Mouse (Mus musculus) adrenal gland, postnatal 25 days (tissue): ENCODE results near the gene 2310050C09Rik. TPM values are rescaled to one million over a fixed set of nuclear protein-coding genes. Genes with fewer than 3 reads are reported as not detected.
A peak's percentile ranks its signal among the peaks of the same experiment; 100 is the strongest.

Experiments used
- DNase-seq: peaks from one replicate; pipeline ENCODE4 v3.0.0; 2021; ENCODE audit warnings: mixed read lengths
- long read RNA-seq: library from polyadenylated mRNA; stranded (forward); transcript quantifications from one replicate; pipeline ENCODE4 v2.0.0, GENCODE M21; 2021
- total RNA-seq: library from RNA; stranded (reverse); gene quantifications from 2 replicates; pipeline ENCODE4 v1.2.3, GENCODE M21; 2021

The 2310050C09Rik gene
- total RNA-seq: not detected in 2 replicates
- long read RNA-seq: 0 reads

DNA sequence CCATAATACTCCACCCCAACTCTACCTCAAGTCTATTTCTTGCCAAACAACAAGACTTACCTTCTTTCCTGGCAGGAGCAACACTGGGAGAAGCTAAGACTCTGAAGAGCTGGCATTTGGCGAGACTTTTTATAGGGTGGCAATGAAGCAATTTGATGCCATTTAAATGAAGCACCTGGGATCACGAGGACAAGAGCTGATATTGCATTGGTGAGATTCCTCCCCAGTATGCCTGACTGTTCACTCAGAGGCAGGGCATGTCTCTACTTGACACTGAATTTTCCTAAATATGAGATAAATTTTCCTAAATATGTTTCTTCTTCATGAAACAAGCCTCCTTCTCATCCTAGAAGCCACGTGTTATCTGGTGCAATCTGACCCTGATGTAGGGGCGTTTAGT, at the start of gene 2310050C09Rik:
Gene 2310050C09Rik (minus strand): TSS at position 101 of the 400 bp plus-strand sequence.
- no peak for DNase-seq

GRCm38 (mm10) chr3:92907571-92907970, 37.6 kb upstream of the 2310050C09Rik start:
- no peak for DNase-seq

DNA sequence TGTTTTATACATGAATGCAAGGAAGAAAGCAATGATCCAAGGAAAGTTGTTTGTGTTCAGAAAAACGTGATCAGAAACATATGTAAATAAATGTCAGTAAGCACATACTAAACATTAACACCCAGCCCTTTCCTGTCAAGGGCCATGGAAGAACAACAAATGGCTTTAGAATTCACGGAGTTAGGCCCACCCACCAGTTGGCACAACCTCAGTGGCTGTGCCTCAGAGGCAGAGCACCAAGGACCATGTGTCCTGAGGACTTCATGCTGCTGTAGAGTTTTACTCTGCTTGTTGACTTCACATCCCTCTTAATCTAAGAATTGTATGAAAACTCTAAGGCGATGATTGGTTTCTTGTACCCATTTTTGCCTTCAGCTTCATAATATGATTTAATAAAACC, 35.2 kb upstream of the 2310050C09Rik start:
- no peak for DNase-seq

GRCm38 (mm10) chr3:92903640-92904039, 33.6 kb upstream of the 2310050C09Rik start:
- DNase-seq: no peak

GRCm38 (mm10) chr3:92902992-92903391, 33.0 kb upstream of the 2310050C09Rik start:
- DNase-seq: peak; percentile 37

- no peak for DNase-seq
Observed at GRCm38 (mm10) chr3:92894489-92894888, 24.5 kb upstream of the 2310050C09Rik start.

- DNase-seq: no peak
Observed at GRCm38 (mm10) chr3:92894063-92894462, 24.0 kb upstream of the 2310050C09Rik start.

DNA sequence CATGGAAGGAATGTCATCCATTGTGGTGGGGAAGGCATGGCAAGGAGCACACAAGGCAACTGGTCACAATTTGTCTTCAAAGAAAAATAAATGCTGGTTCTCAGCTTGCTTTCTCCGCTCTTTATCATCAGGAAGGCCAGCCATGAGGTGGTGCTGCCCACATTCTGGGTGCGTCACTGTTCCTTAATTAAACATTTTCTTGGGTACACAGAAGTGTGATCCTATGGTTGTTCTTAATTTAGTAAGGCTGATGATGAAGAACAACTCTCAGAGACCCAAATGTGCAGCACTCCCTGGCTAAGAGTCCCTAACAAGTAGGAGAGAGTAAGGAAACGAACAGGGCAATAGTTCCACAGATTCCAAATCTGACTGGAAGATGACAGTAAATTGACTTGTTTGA, 4.2 kb upstream of the 2310050C09Rik start:
- DNase-seq: no peak

GRCm38 (mm10) chr3:92851186-92851585, 18.8 kb downstream of the 2310050C09Rik start, which contains the start of gene Lce1l:
Lce1l (minus strand) TSS chr3:92851286.
- DNase-seq: no peak

- DNase-seq: no peak
Observed at GRCm38 (mm10) chr3:92827108-92827507, 42.9 kb downstream of the 2310050C09Rik start, which contains the start of gene Kprp. Kprp (minus strand) TSS chr3:92827247.

DNA sequence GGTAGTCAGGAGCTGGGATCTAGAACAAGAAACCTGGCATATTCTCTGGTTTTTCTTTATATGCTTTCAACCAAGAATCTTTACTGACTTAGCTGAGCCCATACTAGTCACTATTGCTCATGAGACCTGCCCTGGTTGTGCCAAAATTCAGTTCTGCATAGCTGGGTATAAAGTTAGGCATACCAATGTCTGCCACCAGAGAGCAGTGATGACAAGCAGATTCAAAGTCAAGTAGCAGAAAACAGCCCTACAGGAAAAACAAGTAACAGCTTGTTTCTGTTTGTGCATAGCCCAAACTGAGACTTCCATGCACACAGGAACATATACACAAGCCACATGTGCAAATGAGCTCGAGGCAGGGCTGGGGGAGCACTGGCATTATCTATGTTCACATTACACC, 44.2 kb downstream of the 2310050C09Rik start:
- DNase-seq: no peak

Other genes starting within 250 kb of the 2310050C09Rik start
- gene Lce6a, start 248.6 kb downstream of the 2310050C09Rik start, total RNA-seq: not detected in 2 replicates
- gene Lce1a1, start 221.9 kb downstream of the 2310050C09Rik start, total RNA-seq: not detected in 2 replicates
- not detected in 2 replicates for gene Lce1b, start 213.3 kb downstream of the 2310050C09Rik start, total RNA-seq
- gene Lce1a2, start 199.9 kb downstream of the 2310050C09Rik start, total RNA-seq: not detected in 2 replicates
- not detected in 2 replicates for gene Lce1c, start 191.0 kb downstream of the 2310050C09Rik start, total RNA-seq
- not detected in 2 replicates for gene Lce1d, start 183.0 kb downstream of the 2310050C09Rik start, total RNA-seq
- gene Lce1e, start 161.1 kb downstream of the 2310050C09Rik start, total RNA-seq: not detected in 2 replicates
- not detected in 2 replicates for gene Lce1f, start 149.9 kb downstream of the 2310050C09Rik start, total RNA-seq
- gene Gm38119, start 131.1 kb downstream of the 2310050C09Rik start, total RNA-seq: not detected in 2 replicates
- gene Lce1g, start 117.9 kb downstream of the 2310050C09Rik start, total RNA-seq: not detected in 2 replicates
- gene Lce1h, start 105.2 kb downstream of the 2310050C09Rik start, total RNA-seq: not detected in 2 replicates
- gene Lce1i, start 91.3 kb downstream of the 2310050C09Rik start, total RNA-seq: not detected in 2 replicates
- not detected in 2 replicates for gene Lce1j, start 79.7 kb downstream of the 2310050C09Rik start, total RNA-seq
- gene Lce1k, start 62.3 kb downstream of the 2310050C09Rik start, total RNA-seq: not detected in 2 replicates
- gene Kprp, start 43.0 kb downstream of the 2310050C09Rik start, total RNA-seq: not detected in 2 replicates
- gene Lce1l, start 18.9 kb downstream of the 2310050C09Rik start, total RNA-seq: not detected in 2 replicates
- gene Lce3a, start 56.0 kb upstream of the 2310050C09Rik start, total RNA-seq: not detected in 2 replicates
- gene Lce3b, start 62.8 kb upstream of the 2310050C09Rik start, total RNA-seq: not detected in 2 replicates
- gene Lce3c, start 74.3 kb upstream of the 2310050C09Rik start, total RNA-seq: not detected in 2 replicates
- gene Lce3d, start 87.2 kb upstream of the 2310050C09Rik start, total RNA-seq: not detected in 2 replicates
- gene Lce3e, start 96.8 kb upstream of the 2310050C09Rik start, total RNA-seq: not detected in 2 replicates
- gene Lce3f, start 122.0 kb upstream of the 2310050C09Rik start, total RNA-seq: not detected in 2 replicates
- gene Crct1, start 145.5 kb upstream of the 2310050C09Rik start, total RNA-seq: not detected in 2 replicates
- not detected in 2 replicates for gene Lce1m, start 148.8 kb upstream of the 2310050C09Rik start, total RNA-seq
- not detected in 2 replicates for gene Gm4858, start 198.6 kb upstream of the 2310050C09Rik start, total RNA-seq